8 mouse cellular contexts compared by ENCODE assay signal in genomic region chrX:99137143-99137870, GRCm38 (mm10). TPM values are rescaled to one million over a fixed set of nuclear protein-coding genes. Genes with fewer than 3 reads are reported as not detected.
DNase-seq lines count a peak whose midpoint lies in the region; ATAC-seq and TF ChIP-seq lines count a peak whose summit lies in the region.

No protein-coding gene starts in this region.

- H3K9ac ChIP-seq in lung, embryonic 14.5 days: peak overlapping the region; percentile 81
- peak overlapping the region; percentile 96 for H3K9ac ChIP-seq in forebrain, embryonic 14.5 days (ENCODE audit: low read length)
- H3K9ac ChIP-seq in liver, embryonic 12.5 days: peak overlapping the region; percentile 58

- peak overlapping the region; percentile 86 for H3K27ac ChIP-seq in lung, embryonic 14.5 days (ENCODE audit: low read depth)
- peak overlapping the region; percentile 85 for H3K27ac ChIP-seq in forebrain, embryonic 14.5 days (ENCODE audit: low read depth, low read length)
- H3K27ac ChIP-seq in liver, embryonic 12.5 days: no peak overlapping the region
- no peak overlapping the region for H3K27ac ChIP-seq in olfactory bulb, adult 2 months (ENCODE audit: insufficient read depth, low read depth, low read length)

- H3K36me3 ChIP-seq in lung, embryonic 14.5 days (ENCODE audit: insufficient read depth): no peaks in the 10 kb centered on the region
- H3K36me3 ChIP-seq in forebrain, embryonic 14.5 days (ENCODE audit: control insufficient read depth, insufficient read depth, low read length): peaks cover 4% of the 10 kb centered on the region; the same call in 1 of the 2 replicates
- no peaks in the 10 kb centered on the region for H3K36me3 ChIP-seq in liver, embryonic 12.5 days

- TF ChIP-seq POLR2A in olfactory bulb, adult 2 months (IDR thresholded peaks at IDR 0.05; ENCODE audit: insufficient read depth, low read depth, low read length): no peak

- H3K9me3 ChIP-seq in lung, embryonic 14.5 days (ENCODE audit: low read depth, low read length): no peaks in the 10 kb centered on the region
- no peaks in the 10 kb centered on the region for H3K9me3 ChIP-seq in forebrain, embryonic 14.5 days (replicated peaks; ENCODE audit: control insufficient read depth, low read length)
- H3K9me3 ChIP-seq in liver, embryonic 12.5 days (replicated peaks): no peaks in the 10 kb centered on the region

- no peak for TF ChIP-seq CTCF in lung, embryonic 14.5 days (IDR thresholded peaks at IDR 0.05; ENCODE audit: low read depth)
- no peak for TF ChIP-seq CTCF in olfactory bulb, adult 2 months (IDR thresholded peaks at IDR 0.05; ENCODE audit: insufficient read depth, low read depth, low read length)

- H3K4me2 ChIP-seq in lung, embryonic 14.5 days: peak overlapping the region; percentile 69
- peak overlapping the region; percentile 75 for H3K4me2 ChIP-seq in forebrain, embryonic 14.5 days (ENCODE audit: low read length)
- H3K4me2 ChIP-seq in liver, embryonic 12.5 days: peak overlapping the region; percentile 73

- H3K4me1 ChIP-seq in lung, embryonic 14.5 days (ENCODE audit: insufficient read depth): peaks cover 13% of the 10 kb centered on the region
- H3K4me1 ChIP-seq in forebrain, embryonic 14.5 days (ENCODE audit: control insufficient read depth, insufficient read depth, low read length): peaks cover 10% of the 10 kb centered on the region
- H3K4me1 ChIP-seq in liver, embryonic 12.5 days: 0 out of 2 replicates have a peak, but pooled peaks cover 22% of the 10 kb centered on the region
- H3K4me1 ChIP-seq in olfactory bulb, adult 2 months (ENCODE audit: control insufficient read depth, insufficient read depth, low read length): peaks cover 41% of the 10 kb centered on the region

- no peak for DNase-seq in lung, embryonic 14.5 days
- no peak for DNase-seq in lung, postnatal 25 days (ENCODE audit: low spot score)
- no peak for DNase-seq in forebrain, embryonic 14.5 days (ENCODE audit: low spot score)
- DNase-seq in layer of hippocampus, postnatal 25 days (ENCODE audit: extremely low spot score in 1 of 2, low spot score in 1 of 2): no peak
- DNase-seq in layer of hippocampus, postnatal 14 days (ENCODE audit: low spot score in 2 of 2): no peak

- peak overlapping the region; percentile 65 for H3K4me3 ChIP-seq in lung, embryonic 14.5 days (ENCODE audit: low read depth, low read length)
- H3K4me3 ChIP-seq in forebrain, embryonic 14.5 days (ENCODE audit: low read depth, low read length): peak overlapping the region; percentile 64
- H3K4me3 ChIP-seq in liver, embryonic 12.5 days: peak overlapping the region; percentile 57
- H3K4me3 ChIP-seq in olfactory bulb, adult 2 months (ENCODE audit: insufficient read depth, low read depth, low read length): peak overlapping the region; percentile 76

- no peak for ATAC-seq in lung, embryonic 14.5 days (ENCODE audit: insufficient read depth)
- no peak for ATAC-seq in forebrain, embryonic 14.5 days
- ATAC-seq in liver, embryonic 12.5 days: no peak
- no peak for ATAC-seq in megakaryocyte-erythroid progenitor cell, adult 5-6 weeks (replicated peaks; ENCODE audit: low FRiP score, low TSS enrichment, poor library complexity, severe bottlenecking)

- 16% methylated on average over 27 of the region's 31 CpGs for WGBS in lung, embryonic 14.5 days
- WGBS in forebrain, embryonic 14.5 days: 34% methylated on average over 28 of the region's 31 CpGs
- 28% methylated on average over 30 of the region's 31 CpGs for WGBS in liver, embryonic 12.5 days (ENCODE audit: insufficient replicate concordance)
- WGBS in olfactory bulb, adult 2 months: 25% methylated on average over 30 of the region's 31 CpGs

- H3K27me3 ChIP-seq in lung, embryonic 14.5 days (ENCODE audit: insufficient read depth, low read length): no peaks in the 10 kb centered on the region
- no peaks in the 10 kb centered on the region for H3K27me3 ChIP-seq in forebrain, embryonic 14.5 days (replicated peaks; ENCODE audit: control insufficient read depth, insufficient read depth, low read length)
- peaks cover 63% of the 10 kb centered on the region for H3K27me3 ChIP-seq in liver, embryonic 12.5 days (replicated peaks)

RNA-seq across cellular contexts. Expression of gene Efnb1, which starts 1.4 kb away (rescaled TPM):
- polyA plus RNA-seq in lung, embryonic 14.5 days (2014; fragmentation: Nextera tagmentation; extraction: Ambion mirVana): 46.0 and 48.9 TPM in 2 replicates
- 44.4 and 46.5 TPM in 2 replicates for polyA plus RNA-seq in forebrain, embryonic 14.5 days (2014; fragmentation: Nextera tagmentation; extraction: Ambion mirVana)
- polyA plus RNA-seq in liver, embryonic 12.5 days (2016; fragmentation: Nextera tagmentation; extraction: Ambion mirVana): 9.7 and 10.4 TPM in 2 replicates
- not detected in 2 replicates for polyA plus RNA-seq in olfactory bulb, adult 2 months (2012; ENCODE audit: insufficient read depth, insufficient read length, low replicate concordance, missing spikeins)
- total RNA-seq in layer of hippocampus, postnatal 25 days (2021): 10 to 100 TPM; 11.6 to 14.8 TPM
- 10 to 100 TPM in 1 of 2 experiments, 1 to 10 TPM in 1; 9.0 to 12.6 TPM for total RNA-seq in layer of hippocampus, postnatal 14 days (2021)
- total RNA-seq in megakaryocyte-erythroid progenitor cell, adult 5-6 weeks (2014; fragmentation: Nextera tagmentation): 3.6 and 5.1 TPM in 2 replicates
- 2.7 and 8.4 TPM in 2 replicates for total RNA-seq in megakaryocyte-erythroid progenitor cell, adult 5-6 weeks (2017)

Comparison
In these comparisons a context has a peak if more than half of its experiments do, and no peak if none do; other contexts are left out.
1. H3K27ac ChIP-seq: peak in lung, embryonic 14.5 days (single experiment) and forebrain, embryonic 14.5 days (single experiment); none in liver, embryonic 12.5 days (single experiment) and olfactory bulb, adult 2 months (single experiment).
2. Peak in every context shown above with its lines, with median percentiles within 50 percentile points of each other: H3K4me2 ChIP-seq, H3K4me3 ChIP-seq and H3K9ac ChIP-seq.